Mouse (Mus musculus): ENCODE data around the gene Gm3854. TPM values are rescaled to one million over a fixed set of nuclear protein-coding genes. Genes with fewer than 3 reads are reported as not detected.

Gm3854 gene
- 1.5 and 2.0 TPM in 2 replicates for polyA plus RNA-seq (2015; fragmentation: Nextera tagmentation; extraction: Ambion mirVana)

DNA sequence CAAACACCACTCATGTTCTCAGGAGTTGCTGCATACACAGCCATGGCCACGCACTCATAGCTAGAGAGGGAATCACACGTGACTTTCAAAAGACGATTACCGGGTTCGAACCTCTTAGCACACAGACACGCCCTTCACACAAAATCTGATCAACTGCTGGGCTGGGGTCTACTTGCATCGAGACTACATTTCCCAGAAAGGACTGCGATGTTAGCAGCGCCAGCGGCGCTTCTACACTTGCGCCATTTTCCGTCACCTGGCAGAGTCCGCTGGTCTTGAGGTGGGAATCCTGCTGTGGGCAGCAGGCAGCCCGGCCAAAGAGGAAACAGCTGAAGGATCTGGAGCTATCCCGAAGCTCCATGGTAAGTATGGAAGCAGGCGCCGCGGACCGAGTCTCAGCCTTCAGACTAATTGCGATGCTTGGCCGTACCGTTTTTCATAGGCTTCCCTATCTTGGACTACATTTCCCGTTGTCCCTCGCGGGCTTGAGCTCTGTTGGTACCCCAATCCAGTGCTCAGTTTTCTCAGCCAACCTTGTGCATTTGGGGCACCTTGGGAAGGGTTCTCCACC is at the start of gene Gm3854:
TSS of gene Gm3854 (plus strand) at position 259 of the 571 bp plus-strand sequence.

DNA sequence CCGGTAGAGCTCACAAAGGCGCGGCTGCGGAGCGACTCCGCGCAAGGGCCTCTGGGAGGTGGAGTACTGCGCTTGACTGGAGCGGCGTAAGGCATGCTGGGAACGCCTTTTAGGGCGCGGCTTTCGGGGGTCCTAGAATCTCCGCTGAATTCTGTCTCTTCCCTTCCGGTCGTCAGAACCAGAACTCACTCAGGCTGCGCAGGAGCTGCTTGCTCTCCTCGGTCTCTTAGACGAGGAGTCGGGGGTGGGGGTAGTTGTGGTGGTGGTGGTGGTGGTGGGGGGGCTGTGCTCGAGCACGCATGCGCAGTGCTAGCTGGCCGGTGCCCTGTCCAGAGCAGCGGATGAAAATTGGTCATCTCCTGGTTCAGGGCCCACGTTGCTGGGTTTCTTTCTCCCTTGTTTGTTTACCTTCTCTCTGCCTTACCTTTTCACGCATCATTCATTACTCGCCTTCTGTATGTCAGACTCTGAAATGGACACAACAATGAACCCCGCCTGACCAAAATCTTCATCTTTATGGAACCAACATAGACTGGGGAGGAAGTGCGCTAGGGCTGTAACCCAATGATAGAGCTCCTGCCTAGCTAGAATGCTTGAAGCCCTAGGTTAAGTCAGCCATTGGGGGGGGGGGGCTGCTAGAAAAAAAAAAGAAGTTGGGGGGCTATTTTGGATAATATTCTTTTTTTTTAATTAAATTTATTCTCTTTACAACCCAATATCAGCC is 12.2 kb upstream of the Gm3854 start, which contains the start of gene Zfp583:
TSS of gene Zfp583 (minus strand) at position 53 of the 724 bp plus-strand sequence.

DNA sequence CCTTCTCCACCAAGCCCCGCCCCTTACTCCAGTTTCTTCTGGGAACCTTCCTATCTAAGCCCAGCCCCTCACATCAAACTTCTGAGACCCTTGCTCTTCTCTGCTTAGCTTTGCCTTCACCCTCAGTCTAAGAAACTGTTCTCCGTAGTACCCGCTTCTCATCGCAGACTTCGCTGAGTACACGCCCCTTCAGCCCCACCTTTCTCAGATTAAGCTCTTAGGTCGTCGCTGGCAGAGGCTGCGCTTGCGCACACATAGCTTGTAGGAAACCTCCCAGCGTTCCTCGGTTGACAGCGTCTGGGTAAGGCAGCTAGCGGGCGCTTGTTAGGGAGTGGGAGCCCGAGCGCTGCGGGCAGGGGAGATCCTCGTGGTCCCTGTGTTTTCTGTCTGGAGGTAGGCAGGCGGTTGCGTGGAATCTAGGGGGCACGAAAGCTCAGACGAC is 19.5 kb downstream of the Gm3854 start, which contains the start of gene Zfp78:
TSS of gene Zfp78 (plus strand) at position 234 of the 442 bp plus-strand sequence.

DNA sequence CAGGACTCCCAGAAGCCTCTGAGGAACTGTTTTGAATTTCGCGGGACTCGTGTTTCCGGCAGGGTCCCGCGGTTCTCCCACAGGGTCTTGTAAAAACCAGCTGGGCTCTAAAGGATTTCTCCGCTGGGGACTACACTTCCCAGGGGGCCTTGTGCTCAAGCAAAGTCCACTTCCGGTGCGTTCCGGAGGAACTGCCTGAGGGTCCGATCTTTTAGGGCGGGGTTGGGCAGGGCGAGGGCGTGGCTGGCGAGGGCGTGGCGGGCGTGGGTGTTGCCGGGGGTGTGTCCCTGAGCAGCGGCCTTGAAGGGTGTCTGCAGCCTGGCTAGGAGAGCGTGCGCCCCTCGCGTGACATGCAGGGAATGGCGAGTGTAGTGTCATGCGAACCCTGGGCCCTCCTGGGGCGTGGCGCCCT is 39.5 kb downstream of the Gm3854 start, which contains the start of gene Zfp28:
TSS of gene Zfp28 (plus strand) at position 252 of the 412 bp plus-strand sequence.

DNA sequence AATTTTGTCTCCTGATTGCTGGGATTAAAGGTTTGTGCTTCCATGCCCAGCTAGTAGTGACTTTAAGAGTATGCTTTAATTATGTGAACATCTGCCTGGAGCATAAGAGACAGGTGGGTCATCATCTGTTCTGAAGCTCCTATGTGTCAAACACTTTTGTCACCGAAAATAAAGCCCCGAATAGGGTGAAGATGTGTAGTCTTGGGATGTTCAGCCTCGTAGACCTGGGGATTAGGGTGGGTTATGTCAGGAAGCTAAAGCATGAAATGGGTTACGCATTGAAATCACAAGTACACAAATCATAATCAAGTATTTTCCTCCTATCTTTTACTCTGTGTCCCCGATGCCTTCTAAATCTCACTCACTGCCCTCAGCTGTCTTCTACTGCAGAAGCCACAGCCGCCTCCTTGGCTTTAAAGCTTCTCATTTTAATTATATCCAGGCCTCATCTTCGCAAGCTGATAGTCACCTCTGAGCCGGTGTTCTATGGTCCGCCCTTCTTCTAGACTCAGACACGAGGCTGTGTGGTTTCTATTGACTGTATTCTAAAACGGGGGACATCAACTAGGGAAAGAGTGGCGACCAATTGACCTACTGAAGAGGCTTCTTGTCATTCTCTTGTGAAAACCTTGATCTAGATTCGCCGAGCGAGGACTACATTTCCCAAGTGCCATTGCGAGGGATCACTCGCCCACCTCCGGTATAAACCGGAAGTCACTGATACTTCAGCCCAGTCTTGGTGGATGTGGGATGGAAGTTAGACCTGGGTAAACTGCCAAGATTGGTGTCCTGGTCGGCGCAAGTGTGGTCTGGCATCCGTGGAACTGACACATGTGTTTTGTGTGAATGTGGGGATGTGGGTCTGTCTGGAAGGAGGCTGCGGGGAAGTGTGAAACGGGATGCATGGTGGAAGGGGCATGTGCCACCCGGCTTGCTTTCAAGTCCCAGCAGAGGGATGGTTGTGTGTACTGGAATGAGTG is 54.7 kb downstream of the Gm3854 start, which contains the start of gene Smim17:
TSS of gene Smim17 (plus strand) at position 720 of the 980 bp plus-strand sequence.

Other genes with a start within 250 kb of the Gm3854 start
- 95.1 and 95.9 TPM in 2 replicates for gene Zfp787, start 187.8 kb upstream of the Gm3854 start, polyA plus RNA-seq (2015; fragmentation: Nextera tagmentation; extraction: Ambion mirVana)
- gene Zfp444, start 171.5 kb upstream of the Gm3854 start, polyA plus RNA-seq (2015; fragmentation: Nextera tagmentation; extraction: Ambion mirVana), result 38.5 and 48.4 TPM in 2 replicates
- not detected in 2 replicates for gene Galp, start 146.7 kb upstream of the Gm3854 start, polyA plus RNA-seq (2015; fragmentation: Nextera tagmentation; extraction: Ambion mirVana)
- gene Zscan5b, start 121.5 kb upstream of the Gm3854 start, polyA plus RNA-seq (2015; fragmentation: Nextera tagmentation; extraction: Ambion mirVana), result not detected in 2 replicates
- 0.21 TPM in 1 of 2 replicates, not detected in the other for gene Epp13, start 91.0 kb upstream of the Gm3854 start, polyA plus RNA-seq (2015; fragmentation: Nextera tagmentation; extraction: Ambion mirVana)
- 7.5 and 10.9 TPM in 2 replicates for gene Zfp667, start 57.2 kb upstream of the Gm3854 start, polyA plus RNA-seq (2015; fragmentation: Nextera tagmentation; extraction: Ambion mirVana)
- gene Zfp583, start 12.5 kb upstream of the Gm3854 start, polyA plus RNA-seq (2015; fragmentation: Nextera tagmentation; extraction: Ambion mirVana), result 5.2 and 6.6 TPM in 2 replicates
- 2.1 and 2.7 TPM in 2 replicates for gene Zfp78, start 19.5 kb downstream of the Gm3854 start, polyA plus RNA-seq (2015; fragmentation: Nextera tagmentation; extraction: Ambion mirVana)
- 6.5 and 6.9 TPM in 2 replicates for gene Zfp28, start 39.5 kb downstream of the Gm3854 start, polyA plus RNA-seq (2015; fragmentation: Nextera tagmentation; extraction: Ambion mirVana)
- 0.14 and 0.15 TPM in 2 replicates for gene Smim17, start 55.0 kb downstream of the Gm3854 start, polyA plus RNA-seq (2015; fragmentation: Nextera tagmentation; extraction: Ambion mirVana)
- not detected in 2 replicates for gene Gm20715, start 66.5 kb downstream of the Gm3854 start, polyA plus RNA-seq (2015; fragmentation: Nextera tagmentation; extraction: Ambion mirVana)
- 0.08 TPM in 1 of 2 replicates, not detected in the other for gene Olfr1344, start 94.9 kb downstream of the Gm3854 start, polyA plus RNA-seq (2015; fragmentation: Nextera tagmentation; extraction: Ambion mirVana)
- not detected in 2 replicates for gene Olfr1336, start 112.4 kb downstream of the Gm3854 start, polyA plus RNA-seq (2015; fragmentation: Nextera tagmentation; extraction: Ambion mirVana)
- not detected in 2 replicates for gene Olfr1346, start 123.3 kb downstream of the Gm3854 start, polyA plus RNA-seq (2015; fragmentation: Nextera tagmentation; extraction: Ambion mirVana)
- gene Olfr5, start 143.2 kb downstream of the Gm3854 start, polyA plus RNA-seq (2015; fragmentation: Nextera tagmentation; extraction: Ambion mirVana), result not detected in 2 replicates
- gene Olfr1347, start 156.0 kb downstream of the Gm3854 start, polyA plus RNA-seq (2015; fragmentation: Nextera tagmentation; extraction: Ambion mirVana), result not detected in 2 replicates
- not detected in 2 replicates for gene Olfr1348, start 165.0 kb downstream of the Gm3854 start, polyA plus RNA-seq (2015; fragmentation: Nextera tagmentation; extraction: Ambion mirVana)
- not detected in 2 replicates for gene Olfr1349, start 179.2 kb downstream of the Gm3854 start, polyA plus RNA-seq (2015; fragmentation: Nextera tagmentation; extraction: Ambion mirVana)
- gene Olfr1350, start 221.1 kb downstream of the Gm3854 start, polyA plus RNA-seq (2015; fragmentation: Nextera tagmentation; extraction: Ambion mirVana), result not detected in 2 replicates